Mouse (Mus musculus) embryonic facial prominence, embryonic 12.5 days (tissue): Measurements from ENCODE around the gene Nedd9. TPM values are rescaled to one million over a fixed set of nuclear protein-coding genes. Genes with fewer than 3 reads are reported as not detected.
A peak's percentile ranks its signal among the peaks of the same experiment; 100 is the strongest.

ENCODE experiments used
- ATAC-seq: fragments of 200-750 bp; cut with Nextera tagmentation; 2 replicates; pipeline ENCODE4 v1.8.0; 2017; ENCODE audit not compliant: insufficient number of reproducible peaks, insufficient read depth, low FRiP score, low TSS enrichment
- H3K27ac ChIP-seq: fragments of 300-500 bp; sonication (generic); 2 replicates; pipeline ENCODE4 v1.5.1; 2016; ENCODE audit warnings: mild to moderate bottlenecking
- H3K27me3 ChIP-seq: fragments of 300-500 bp; sonication (generic); 2 replicates; pipeline ENCODE4 v1.6.1; 2016; ENCODE audit warnings: mild to moderate bottlenecking, moderate library complexity
- H3K36me3 ChIP-seq: fragments of 300-500 bp; sonication (generic); 2 replicates; pipeline ENCODE4 v1.6.1; 2016; ENCODE audit warnings: mild to moderate bottlenecking
- H3K4me1 ChIP-seq: fragments of 300-500 bp; sonication (generic); 2 replicates; pipeline ENCODE4 v1.6.1; 2016
- H3K4me2 ChIP-seq: fragments of 300-500 bp; sonication (generic); replicated peaks from 2 replicates; pipeline ENCODE4 v1.6.1; 2016; ENCODE audit warnings: mild to moderate bottlenecking, moderate library complexity
- H3K4me3 ChIP-seq: fragments of 300-500 bp; sonication (generic); 2 replicates; pipeline ENCODE4 v1.5.1; 2016; ENCODE audit warnings: mild to moderate bottlenecking
- H3K9ac ChIP-seq: fragments of 300-500 bp; sonication (generic); 2 replicates; pipeline ENCODE4 v1.6.1; 2016; ENCODE audit warnings: mild to moderate bottlenecking, moderate library complexity
- H3K9me3 ChIP-seq: fragments of 300-500 bp; sonication (generic); 2 replicates; pipeline ENCODE4 v1.6.1; 2016; ENCODE audit warnings: mild to moderate bottlenecking, moderate library complexity
- WGBS: fragments of 180-500 bp; shearing (Covaris S2); methylation state at CpG from one replicate; pipeline ENCODE4 v1.1.7; 2016; 5-methylcytosine and 5-hydroxymethylcytosine counted together
- polyA plus RNA-seq: library from polyadenylated mRNA; unstranded; fragments of >200 nt; fragmentation: Nextera tagmentation; extraction: Ambion mirVana; gene quantifications from 2 replicates; pipeline ENCODE4 v1.2.1, GENCODE M21; 2016

The Nedd9 gene
- polyA plus RNA-seq, 1 experiment from 2014 or later = 20.6 TPM

DNA sequence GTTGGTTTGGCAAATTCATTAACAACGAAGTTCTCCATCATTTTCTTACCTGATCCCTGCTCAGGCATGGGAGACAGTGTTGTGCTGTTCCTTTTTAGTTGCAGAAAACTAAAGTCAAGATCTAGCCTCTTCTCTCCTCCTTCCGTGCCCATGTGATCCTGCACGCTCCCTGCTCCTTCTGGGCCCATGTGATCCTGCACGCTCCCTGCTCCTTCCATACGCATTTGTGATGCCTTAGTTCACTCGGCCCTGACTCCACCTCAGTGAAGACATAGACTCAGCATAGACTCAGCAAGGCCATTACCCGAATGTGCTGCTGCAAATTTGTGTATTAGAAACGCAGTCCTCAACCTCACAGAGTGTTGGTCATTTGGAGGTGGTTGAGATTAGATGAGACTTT is 3.1 kb upstream of the Nedd9 start:
- Histone ChIP-seq H3K27ac (no peak overlapping the region), H3K4me2 (no peak overlapping the region), H3K36me3 (no peaks in the 10 kb centered on the region), H3K9me3 (no peaks in the 10 kb centered on the region), H3K9ac (no peak overlapping the region), H3K27me3 (no peaks in the 10 kb centered on the region), H3K4me1 (peaks cover 5% of the 10 kb centered on the region; the same call in 1 of the 2 replicates), H3K4me3 (no peak overlapping the region)
- WGBS = 85% methylated on average over 8 of the region's 8 CpGs
- ATAC-seq = no peak

- no peak for ATAC-seq
- no peaks in the 10 kb centered on the region for H3K36me3 ChIP-seq
- H3K9ac ChIP-seq = no peak overlapping the region
- H3K4me1 ChIP-seq = peaks cover 5% of the 10 kb centered on the region; the same call in 1 of the 2 replicates
- no peaks in the 10 kb centered on the region for H3K9me3 ChIP-seq
- WGBS = 53% methylated on average over 9 of the region's 9 CpGs
- no peaks in the 10 kb centered on the region for H3K27me3 ChIP-seq
- 0 out of 2 replicates have a peak overlapping the region, but pooled peaks have one; percentile 6 for H3K27ac ChIP-seq
- H3K4me2 ChIP-seq = no peak overlapping the region
- no peak overlapping the region for H3K4me3 ChIP-seq
Observed at GRCm38 (mm10) chr13:41489705-41490275, 2.6 kb upstream of the Nedd9 start.

DNA sequence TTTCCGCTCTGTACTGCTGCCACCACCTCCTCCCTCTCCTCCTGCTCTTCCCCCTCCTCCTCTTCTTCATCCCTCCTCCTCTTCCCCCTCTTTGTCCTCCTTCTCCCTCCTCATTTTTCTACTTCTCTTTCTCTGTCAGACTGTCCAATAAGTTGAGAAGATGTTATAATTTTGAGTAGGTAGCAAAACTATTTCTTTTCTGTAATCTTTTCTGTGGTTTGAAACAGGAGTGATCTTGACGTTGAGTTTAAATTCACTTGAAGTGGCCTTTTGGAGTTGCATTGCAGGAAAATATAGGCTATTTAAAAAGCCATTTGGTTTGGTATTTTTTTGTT is 214 bp upstream of the Nedd9 start:
- Histone ChIP-seq H3K9ac (no peak overlapping the region), H3K4me1 (peaks cover 5% of the 10 kb centered on the region; the same call in 1 of the 2 replicates), H3K9me3 (no peaks in the 10 kb centered on the region), H3K27ac (no peak overlapping the region), H3K36me3 (no peaks in the 10 kb centered on the region), H3K4me3 (no peak overlapping the region), H3K4me2 (no peak overlapping the region), H3K27me3 (no peaks in the 10 kb centered on the region)
- WGBS = 69% methylated on average over 2 of the region's 2 CpGs
- no peak for ATAC-seq

- WGBS = 94% methylated on average over 7 of the region's 7 CpGs
- no peak for ATAC-seq
- Histone ChIP-seq H3K4me2 (no peak overlapping the region), H3K27me3 (no peaks in the 10 kb centered on the region), H3K4me1 (peaks cover 5% of the 10 kb centered on the region; the same call in 1 of the 2 replicates), H3K36me3 (no peaks in the 10 kb centered on the region), H3K27ac (no peak overlapping the region), H3K9me3 (no peaks in the 10 kb centered on the region), H3K9ac (no peak overlapping the region), H3K4me3 (no peak overlapping the region)
Observed at GRCm38 (mm10) chr13:41483966-41484365, 3.2 kb downstream of the Nedd9 start.

- Histone ChIP-seq H3K27ac (no peak overlapping the region), H3K4me1 (0 out of 2 replicates have a peak, but pooled peaks cover 3% of the 10 kb centered on the region), H3K4me3 (no peak overlapping the region), H3K9ac (no peak overlapping the region), H3K27me3 (no peaks in the 10 kb centered on the region), H3K4me2 (no peak overlapping the region), H3K9me3 (no peaks in the 10 kb centered on the region), H3K36me3 (no peaks in the 10 kb centered on the region)
- WGBS = 26% methylated on average over 3 of the region's 3 CpGs
- no peak for ATAC-seq
Observed at GRCm38 (mm10) chr13:41482408-41483011, 4.7 kb downstream of the Nedd9 start.

DNA sequence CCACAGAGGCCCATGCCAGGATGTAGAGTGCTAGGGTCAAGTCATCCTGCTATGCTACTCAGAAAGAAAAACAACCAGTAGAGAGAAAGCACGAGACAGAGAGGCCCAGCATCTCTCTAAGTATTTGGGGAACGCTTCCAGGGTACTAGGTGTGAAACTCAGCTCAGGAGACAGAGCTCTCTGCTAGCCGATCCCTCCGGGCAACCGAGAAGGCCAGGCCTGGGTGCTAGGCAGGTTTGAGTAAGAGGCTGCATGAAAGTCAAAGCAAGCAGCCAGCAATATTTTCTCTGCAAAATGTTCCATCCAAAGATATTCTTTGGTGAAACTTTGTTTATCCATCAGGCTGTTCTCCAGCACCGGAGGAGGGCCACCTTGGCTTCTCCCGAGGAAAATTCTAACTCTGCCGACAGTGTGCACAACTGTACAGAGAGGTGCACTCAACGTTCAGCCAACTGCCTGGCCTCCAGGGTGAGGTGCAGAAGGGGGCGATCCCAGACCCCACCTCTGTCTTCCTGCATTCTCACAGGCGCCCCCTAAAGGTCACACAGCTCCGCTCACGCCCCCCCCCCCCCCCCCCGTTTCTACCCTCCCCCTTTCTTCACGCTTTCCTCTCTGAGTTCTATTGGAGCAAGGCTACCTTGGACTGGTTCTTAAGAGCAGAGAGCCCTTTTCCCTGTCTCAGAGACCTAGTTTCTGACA is 7.3 kb downstream of the Nedd9 start:
- Histone ChIP-seq H3K27me3 (no peaks in the 10 kb centered on the region), H3K4me2 (no peak overlapping the region), H3K9ac (no peak overlapping the region), H3K4me1 (no peaks in the 10 kb centered on the region), H3K4me3 (no peak overlapping the region), H3K27ac (no peak overlapping the region), H3K9me3 (no peaks in the 10 kb centered on the region), H3K36me3 (no peaks in the 10 kb centered on the region)
- no peak for ATAC-seq
- WGBS = 76% methylated on average over 11 of the region's 15 CpGs

- H3K9ac ChIP-seq = no peak overlapping the region
- WGBS = 66% methylated on average over 4 of the region's 4 CpGs
- no peak overlapping the region for H3K4me2 ChIP-seq
- H3K27ac ChIP-seq = no peak overlapping the region
- H3K27me3 ChIP-seq = no peaks in the 10 kb centered on the region
- no peaks in the 10 kb centered on the region for H3K4me1 ChIP-seq
- no peaks in the 10 kb centered on the region for H3K9me3 ChIP-seq
- no peak overlapping the region for H3K4me3 ChIP-seq
- no peaks in the 10 kb centered on the region for H3K36me3 ChIP-seq
- ATAC-seq = no peak
Observed at GRCm38 (mm10) chr13:41476216-41476615, 10.9 kb downstream of the Nedd9 start.

DNA sequence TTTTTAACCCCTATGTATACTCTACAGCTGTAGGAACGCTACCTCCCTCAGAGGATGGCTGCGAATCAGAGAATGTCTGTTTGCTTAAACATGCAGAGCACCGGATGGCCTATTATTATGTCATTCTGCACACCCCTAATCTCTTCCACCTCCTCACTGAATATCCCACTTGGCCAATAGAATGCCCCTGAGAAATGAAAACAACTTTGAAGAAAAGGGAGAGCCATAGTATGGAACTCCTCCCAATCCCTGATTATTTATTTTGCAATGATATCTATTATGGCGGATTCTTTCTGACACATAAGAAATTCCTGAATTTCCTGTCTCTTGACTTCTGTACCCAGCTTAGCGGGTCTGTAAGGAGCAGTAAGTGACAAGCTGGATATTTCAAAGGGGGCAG is 12.8 kb downstream of the Nedd9 start:
- 65% methylated on average over 5 of the region's 5 CpGs for whole genome bisulfite sequencing
- ATAC-seq = no peak
- Histone ChIP-seq H3K27me3 (no peaks in the 10 kb centered on the region), H3K4me3 (no peak overlapping the region), H3K9ac (no peak overlapping the region), H3K9me3 (no peaks in the 10 kb centered on the region), H3K4me1 (no peaks in the 10 kb centered on the region), H3K36me3 (no peaks in the 10 kb centered on the region), H3K27ac (no peak overlapping the region), H3K4me2 (no peak overlapping the region)

DNA sequence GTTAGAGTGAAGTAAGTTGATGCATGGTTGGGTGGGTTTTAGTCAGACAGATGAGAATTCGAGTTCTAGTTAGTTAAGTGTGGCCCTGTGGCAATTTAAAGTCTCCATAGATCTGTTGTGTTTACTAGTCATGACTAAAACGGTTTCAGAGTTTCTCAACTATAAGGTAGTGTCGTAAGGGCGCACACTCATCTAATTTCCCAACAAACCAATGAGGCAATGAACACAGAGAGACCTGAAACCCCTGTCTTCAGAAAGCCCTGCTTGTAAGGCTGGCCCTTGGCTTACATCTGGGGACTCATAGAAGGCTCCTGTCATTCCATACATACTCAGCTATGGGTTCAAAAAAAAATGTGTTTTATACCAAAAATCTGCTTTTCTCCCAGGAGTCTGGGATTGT is 13.7 kb downstream of the Nedd9 start:
- H3K9ac ChIP-seq = no peak overlapping the region
- ATAC-seq = no peak
- no peak overlapping the region for H3K27ac ChIP-seq
- 84% methylated on average over 4 of the region's 4 CpGs for WGBS
- H3K4me2 ChIP-seq = no peak overlapping the region
- H3K4me1 ChIP-seq = no peaks in the 10 kb centered on the region
- H3K4me3 ChIP-seq = no peak overlapping the region
- no peaks in the 10 kb centered on the region for H3K9me3 ChIP-seq
- H3K27me3 ChIP-seq = no peaks in the 10 kb centered on the region
- H3K36me3 ChIP-seq = no peaks in the 10 kb centered on the region

- 71% methylated on average over 5 of the region's 5 CpGs for WGBS
- H3K4me3 ChIP-seq = no peak overlapping the region
- no peaks in the 10 kb centered on the region for H3K4me1 ChIP-seq
- ATAC-seq = no peak
- H3K27me3 ChIP-seq = no peaks in the 10 kb centered on the region
- no peak overlapping the region for H3K4me2 ChIP-seq
- no peak overlapping the region for H3K27ac ChIP-seq
- H3K9ac ChIP-seq = no peak overlapping the region
- no peaks in the 10 kb centered on the region for H3K36me3 ChIP-seq
- H3K9me3 ChIP-seq = no peaks in the 10 kb centered on the region
Observed at GRCm38 (mm10) chr13:41472878-41473424, 14.2 kb downstream of the Nedd9 start.

- no peak for ATAC-seq
- Histone ChIP-seq H3K27me3 (no peaks in the 10 kb centered on the region), H3K9ac (no peak overlapping the region), H3K36me3 (no peaks in the 10 kb centered on the region), H3K9me3 (no peaks in the 10 kb centered on the region), H3K4me1 (no peaks in the 10 kb centered on the region), H3K27ac (no peak overlapping the region), H3K4me2 (no peak overlapping the region), H3K4me3 (no peak overlapping the region)
- 72% methylated on average over 5 of the region's 5 CpGs for WGBS
Observed at GRCm38 (mm10) chr13:41468277-41468676, 18.9 kb downstream of the Nedd9 start.

DNA sequence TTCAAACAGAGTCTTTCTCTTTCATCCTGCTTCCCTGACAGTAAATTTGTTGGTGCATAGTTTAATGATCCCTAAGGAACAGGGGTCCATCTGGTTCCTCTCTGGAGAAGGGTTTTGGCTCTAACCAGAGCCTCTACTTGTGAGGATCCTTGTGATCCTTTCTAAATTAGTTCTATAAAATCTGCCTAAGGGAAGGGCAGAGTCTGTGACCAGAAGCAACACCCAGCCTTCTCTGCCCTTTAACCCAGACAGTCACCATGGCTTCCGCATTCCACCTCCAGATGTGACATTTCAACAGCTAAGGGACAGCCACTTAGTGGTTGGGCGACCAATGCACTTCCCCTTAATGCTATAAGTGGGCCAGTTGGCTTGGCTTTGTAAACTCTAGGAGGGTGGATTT is 20.1 kb downstream of the Nedd9 start:
- H3K27ac ChIP-seq = no peak overlapping the region
- no peak overlapping the region for H3K9ac ChIP-seq
- H3K27me3 ChIP-seq = no peaks in the 10 kb centered on the region
- no peaks in the 10 kb centered on the region for H3K9me3 ChIP-seq
- H3K4me1 ChIP-seq = no peaks in the 10 kb centered on the region
- no peaks in the 10 kb centered on the region for H3K36me3 ChIP-seq
- 61% methylated on average over 2 of the region's 2 CpGs for WGBS
- no peak overlapping the region for H3K4me2 ChIP-seq
- H3K4me3 ChIP-seq = no peak overlapping the region
- ATAC-seq = no peak
